ENCODE assay signal across 8 mouse cellular contexts in genomic region chr10:78009945-78010293, GRCm38 (mm10). TPM values are rescaled to one million over a fixed set of nuclear protein-coding genes. Genes with fewer than 3 reads are reported as not detected.
A peak's percentile ranks its signal among the peaks of the same experiment; 100 is the strongest.
DNase-seq lines count a peak whose midpoint lies in the region; ATAC-seq and TF ChIP-seq lines count a peak whose summit lies in the region.

Gene Pfkl (minus strand): TSS chr10:78010083.

- under 1% methylated on average over 9 of the region's 9 CpGs for WGBS in kidney, embryonic 16.5 days
- under 1% methylated on average over 9 of the region's 9 CpGs for WGBS in midbrain, postnatal 0 days

- H3K4me1 ChIP-seq in kidney, embryonic 16.5 days (ENCODE audit: insufficient read depth, low read length), result peaks cover 37% of the 10 kb centered on the region
- H3K4me1 ChIP-seq in midbrain, postnatal 0 days (ENCODE audit: insufficient read depth, low read length), result peaks cover 22% of the 10 kb centered on the region

- H3K9ac ChIP-seq in kidney, embryonic 16.5 days (replicated peaks; ENCODE audit: low read length), result peak within 1 kb of the TSS; percentile 81
- peak within 1 kb of the TSS; percentile 77 for H3K9ac ChIP-seq in midbrain, postnatal 0 days (replicated peaks; ENCODE audit: low read length, poor library complexity, severe bottlenecking)

- H3K9me3 ChIP-seq in kidney, embryonic 16.5 days (ENCODE audit: low read length), result no peaks in the 10 kb centered on the region
- H3K9me3 ChIP-seq in midbrain, postnatal 0 days (ENCODE audit: low read length), result no peaks in the 10 kb centered on the region

- no peaks in the 10 kb centered on the region for H3K36me3 ChIP-seq in kidney, embryonic 16.5 days (ENCODE audit: insufficient read depth, low read length)
- no peaks in the 10 kb centered on the region for H3K36me3 ChIP-seq in midbrain, postnatal 0 days (ENCODE audit: insufficient read depth, low read length)

- no peak for TF ChIP-seq CTCF in midbrain, postnatal 0 days (IDR thresholded peaks at IDR 0.05)

- H3K27ac ChIP-seq in kidney, embryonic 16.5 days (ENCODE audit: low read length), result peak within 1 kb of the TSS; percentile 98
- peak within 1 kb of the TSS; percentile 83 for H3K27ac ChIP-seq in midbrain, postnatal 0 days (ENCODE audit: low read depth, low read length)

- ATAC-seq in kidney, embryonic 16.5 days (ENCODE audit: low FRiP score, low TSS enrichment), result no peak
- ATAC-seq in activated CD4-positive, CD25-positive, alpha-beta regulatory T cell, adult 4 months, result peak; percentile 9
- 0 out of 2 replicates have a peak, but pooled peaks have one; percentile 0 for ATAC-seq in granulocyte monocyte progenitor cell, adult 5-6 weeks (replicated peaks; ENCODE audit: poor library complexity, severe bottlenecking)
- ATAC-seq in midbrain, postnatal 0 days (ENCODE audit: low FRiP score), result no peak

- peak within 1 kb of the TSS; percentile 72 for H3K4me3 ChIP-seq in kidney, embryonic 16.5 days (ENCODE audit: low read length)
- H3K4me3 ChIP-seq in midbrain, postnatal 0 days (ENCODE audit: low read depth, low read length), result peak within 1 kb of the TSS; percentile 81

- no peaks in the 10 kb centered on the region for H3K27me3 ChIP-seq in kidney, embryonic 16.5 days (ENCODE audit: insufficient read depth, low read length)
- H3K27me3 ChIP-seq in midbrain, postnatal 0 days (ENCODE audit: insufficient read depth, low read length), result no peaks in the 10 kb centered on the region

- H3K4me2 ChIP-seq in kidney, embryonic 16.5 days (replicated peaks; ENCODE audit: low read depth, low read length), result peak within 1 kb of the TSS; percentile 64
- peak within 1 kb of the TSS; percentile 81 for H3K4me2 ChIP-seq in midbrain, postnatal 0 days (ENCODE audit: low read depth, low read length, poor library complexity, severe bottlenecking)

- DNase-seq in kidney, adult 18-20 months, result no peak
- DNase-seq in layer of hippocampus, postnatal 14 days (ENCODE audit: low spot score in 2 of 2), result no peak
- DNase-seq in midbrain, postnatal 0 days (ENCODE audit: low spot score), result no peak
- no peak for DNase-seq in right cerebral cortex, postnatal 10 days (ENCODE audit: low spot score in 2 of 2)
- no peak for DNase-seq in right cerebral cortex, postnatal 4 days

RNA-seq across cellular contexts. Expression of gene Pfkl, which starts in this region (rescaled TPM):
- 190 and 194 TPM in 2 replicates for polyA plus RNA-seq in kidney, embryonic 16.5 days (2015; fragmentation: Nextera tagmentation; extraction: Ambion mirVana)
- 10 to 100 TPM; 40.4 to 82.9 TPM for polyA plus RNA-seq in activated CD4-positive, CD25-positive, alpha-beta regulatory T cell, adult 4 months (2017; shearing (Covaris generic))
- 30.6 and 39.4 TPM in 2 replicates for total RNA-seq in granulocyte monocyte progenitor cell, adult 5-6 weeks (2014; fragmentation: Nextera tagmentation)
- total RNA-seq in granulocyte monocyte progenitor cell, adult 5-6 weeks (2017), result 39.6 and 43.5 TPM in 2 replicates
- total RNA-seq in layer of hippocampus, postnatal 14 days (2021), result 100 to 1,000 TPM; 155 to 164 TPM
- total RNA-seq in midbrain, postnatal 0 days (2014; rRNA removed), result 165 and 166 TPM in 2 replicates
- 98.5 and 104 TPM in 2 replicates for polyA plus RNA-seq in midbrain, postnatal 0 days (2015; fragmentation: Nextera tagmentation; extraction: Ambion mirVana)

Comparison
In these comparisons a context has a peak if more than half of its experiments do, and no peak if none do; other contexts are left out.
1. ATAC-seq: peak in activated CD4-positive, CD25-positive, alpha-beta regulatory T cell, adult 4 months (single experiment) and granulocyte monocyte progenitor cell, adult 5-6 weeks (single experiment); none in kidney, embryonic 16.5 days (single experiment) and midbrain, postnatal 0 days (single experiment).